ENCODE assay signal across 19 mouse cellular contexts in genomic region chr2:42283731-42284130, GRCm38 (mm10).
DNase-seq lines count a peak whose midpoint lies in the region; ATAC-seq and TF ChIP-seq lines count a peak whose summit lies in the region.
"Had no signal": no experiment of that assay in that cellular context is flagged by ENCODE, and none has a peak within 500 bp of the region (broad histone marks: within the 10 kb centered on the region; RNA-seq: fewer than 3 reads in every experiment).

No protein-coding gene starts in this region.

- peak overlapping the region; percentile 68; the same call in 1 of the 2 replicates for H3K27ac ChIP-seq in layer of hippocampus, adult 2 months
- H3K27ac ChIP-seq in neural tube, embryonic 14.5 days (ENCODE audit: low read depth, low read length) = no peak overlapping the region
- H3K27ac ChIP-seq: embryonic facial prominence, embryonic 10.5 days; gastrocnemius, adult 2 months; heart, embryonic 10.5 days; hindbrain, embryonic 12.5 days had no signal

- WGBS in neural tube, embryonic 14.5 days = 41% methylated on average over 3 of the region's 3 CpGs

- no peak for TF ChIP-seq CTCF in layer of hippocampus, adult 2 months (conservative IDR thresholded peaks at IDR 0.05)

- no peaks in the 10 kb centered on the region for H3K9me3 ChIP-seq in neural tube, embryonic 14.5 days (ENCODE audit: control insufficient read depth, low read length)
- H3K9me3 ChIP-seq: embryonic facial prominence, embryonic 10.5 days; heart, embryonic 10.5 days; hindbrain, embryonic 12.5 days had no signal

- H3K4me1 ChIP-seq in neural tube, embryonic 14.5 days (ENCODE audit: control insufficient read depth, insufficient read depth, low read length) = no peaks in the 10 kb centered on the region
- H3K4me1 ChIP-seq: embryonic facial prominence, embryonic 10.5 days; heart, embryonic 10.5 days; hindbrain, embryonic 12.5 days had no signal

- H3K36me3 ChIP-seq in neural tube, embryonic 14.5 days (ENCODE audit: control insufficient read depth, insufficient read depth, low read length) = no peaks in the 10 kb centered on the region
- H3K36me3 ChIP-seq: embryonic facial prominence, embryonic 10.5 days; heart, embryonic 10.5 days; hindbrain, embryonic 12.5 days had no signal

- DNase-seq in layer of hippocampus, adult 2 months (ENCODE audit: low spot score in 2 of 2) = no peak
- DNase-seq in layer of hippocampus, postnatal 10 days (ENCODE audit: low spot score in 2 of 2) = no peak
- DNase-seq in neural tube, embryonic 10.5 days (ENCODE audit: extremely low spot score, low spot score) = no peak
- DNase-seq in embryo, embryonic 11 days = peak; percentile 41
- DNase-seq in mesoderm, embryonic 11.5 days (ENCODE audit: low read depth, low spot score) = peak; percentile 15
- no peak for DNase-seq in thymus, postnatal 36 days
- DNase-seq: adrenal gland, adult 2 months; adrenal gland, postnatal 25 days; gastrocnemius, adult 2 months; gastrocnemius, postnatal 36 days; heart, adult 11 months; heart, postnatal 10 days; heart, postnatal 4 days had no signal

- peak; percentile 58; the same call in 1 of the 2 replicates for ATAC-seq in neural tube, embryonic 14.5 days (ENCODE audit: low read depth)
- ATAC-seq: forebrain, embryonic 14.5 days; hindbrain, embryonic 16.5 days had no signal

- H3K27me3 ChIP-seq in neural tube, embryonic 14.5 days (ENCODE audit: control insufficient read depth, insufficient read depth, low read length) = no peaks in the 10 kb centered on the region
- H3K27me3 ChIP-seq: hindbrain, embryonic 12.5 days had no signal

- H3K4me2 ChIP-seq in neural tube, embryonic 14.5 days (ENCODE audit: low read depth, low read length) = no peak overlapping the region
- H3K4me2 ChIP-seq: hindbrain, embryonic 12.5 days had no signal

- no peak overlapping the region for H3K9ac ChIP-seq in neural tube, embryonic 14.5 days (replicated peaks; ENCODE audit: low read depth, low read length)
- H3K9ac ChIP-seq: hindbrain, embryonic 12.5 days had no signal

- H3K4me3 ChIP-seq in layer of hippocampus, adult 2 months = no peak overlapping the region
- no peak overlapping the region for H3K4me3 ChIP-seq in neural tube, embryonic 14.5 days (ENCODE audit: low read depth, low read length)
- H3K4me3 ChIP-seq: embryonic facial prominence, embryonic 10.5 days; gastrocnemius, adult 2 months; heart, embryonic 10.5 days; hindbrain, embryonic 12.5 days had no signal

Comparison
In these comparisons a context has a peak if more than half of its experiments do, and no peak if none do; other contexts are left out.
1. DNase-seq: peak in embryo, embryonic 11 days (single experiment) and mesoderm, embryonic 11.5 days (single experiment); none in layer of hippocampus, adult 2 months (0 of 2), layer of hippocampus, postnatal 10 days (0 of 2), neural tube, embryonic 10.5 days (single experiment) and thymus, postnatal 36 days (0 of 2).